Mouse (Mus musculus): ENCODE data around the gene Fip1l1.

Fip1l1 gene

GRCm38 (mm10) chr5:74617816-74618572 is 82.7 kb downstream of the Fip1l1 start:
- no peak for DNase-seq

- DNase-seq = no peak
These were observed 83.4 kb downstream of the Fip1l1 start for GRCm38 (mm10) chr5:74618573-74619059.

GRCm38 (mm10) chr5:74621691-74622470 is 86.6 kb downstream of the Fip1l1 start:
- no peak for DNase-seq

GRCm38 (mm10) chr5:74623316-74624000 is 88.2 kb downstream of the Fip1l1 start:
- no peak for DNase-seq

GRCm38 (mm10) chr5:74624385-74624784 is 89.1 kb downstream of the Fip1l1 start:
- DNase-seq = no peak

GRCm38 (mm10) chr5:74628001-74628400 is 92.8 kb downstream of the Fip1l1 start:
- no peak for DNase-seq

GRCm38 (mm10) chr5:74632369-74633114 is 97.3 kb downstream of the Fip1l1 start:
- no peak for DNase-seq

- DNase-seq = no peak
These were observed 98.2 kb downstream of the Fip1l1 start for GRCm38 (mm10) chr5:74633453-74633852.

GRCm38 (mm10) chr5:74634391-74634790 is 99.1 kb downstream of the Fip1l1 start:
- DNase-seq = no peak

GRCm38 (mm10) chr5:74639516-74639915 is 104.3 kb downstream of the Fip1l1 start:
- DNase-seq = no peak

- no peak for DNase-seq
These were observed 105.3 kb downstream of the Fip1l1 start for GRCm38 (mm10) chr5:74640504-74640903.

- no peak for DNase-seq
These were observed 105.8 kb downstream of the Fip1l1 start for GRCm38 (mm10) chr5:74641000-74641399.

GRCm38 (mm10) chr5:74642291-74642690 is 107.0 kb downstream of the Fip1l1 start:
- DNase-seq = no peak

GRCm38 (mm10) chr5:74647584-74647984 is 112.3 kb downstream of the Fip1l1 start:
- DNase-seq = no peak

- DNase-seq = no peak
These were observed 113.0 kb downstream of the Fip1l1 start for GRCm38 (mm10) chr5:74648216-74648615.

Measured in thymus, postnatal 36 days (tissue).